Mouse (Mus musculus) hindbrain, embryonic 15.5 days (tissue): Measurements from ENCODE around the gene Dnaic1. TPM values are rescaled to one million over a fixed set of nuclear protein-coding genes. Genes with fewer than 3 reads are reported as not detected.
A peak's percentile ranks its signal among the peaks of the same experiment; 100 is the strongest.

Experiments
- ATAC-seq: fragments of 200-750 bp; cut with Nextera tagmentation; 2 replicates; pipeline ENCODE4 v1.8.0; 2017; ENCODE audit warnings: low read depth, moderate number of reproducible peaks, moderate TSS enrichment; ENCODE audit not compliant: low FRiP score
- H3K27ac ChIP-seq: fragments of 300-500 bp; sonication (generic); replicated peaks from 2 replicates; pipeline ENCODE4 v1.5.1; 2015; ENCODE audit warnings: mild to moderate bottlenecking, inconsistent platforms
- H3K27me3 ChIP-seq: fragments of 300-500 bp; sonication (generic); 2 replicates; pipeline ENCODE4 v1.6.1; 2015; ENCODE audit warnings: control low read depth, inconsistent platforms
- H3K36me3 ChIP-seq: fragments of 300-500 bp; sonication (generic); 2 replicates; pipeline ENCODE4 v1.6.1; 2015; ENCODE audit warnings: control low read depth, inconsistent platforms
- H3K4me1 ChIP-seq: fragments of 300-500 bp; sonication (generic); replicated peaks from 2 replicates; pipeline ENCODE4 v1.6.1; 2015; ENCODE audit warnings: control low read depth, inconsistent platforms
- H3K4me2 ChIP-seq: fragments of 300-500 bp; sonication (generic); 2 replicates; pipeline ENCODE4 v1.6.1; 2015; ENCODE audit warnings: moderate library complexity, mild to moderate bottlenecking, inconsistent platforms
- H3K4me3 ChIP-seq: fragments of 300-500 bp; sonication (generic); 2 replicates; pipeline ENCODE4 v1.5.1; 2015; ENCODE audit warnings: mild to moderate bottlenecking, inconsistent platforms
- H3K9ac ChIP-seq: fragments of 300-500 bp; sonication (generic); 2 replicates; pipeline ENCODE4 v1.6.1; 2015; ENCODE audit warnings: inconsistent platforms
- H3K9me3 ChIP-seq: fragments of 300-500 bp; sonication (generic); 2 replicates; pipeline ENCODE4 v1.6.1; 2016; ENCODE audit warnings: control low read depth, inconsistent platforms
- WGBS: fragments of 180-500 bp; shearing (Covaris S2); methylation state at CpG from one replicate; pipeline ENCODE4 v1.1.7; 2015; 5-methylcytosine and 5-hydroxymethylcytosine counted together
- polyA plus RNA-seq: library from polyadenylated mRNA; unstranded; fragments of >200 nt; fragmentation: Nextera tagmentation; extraction: Ambion mirVana; gene quantifications from 2 replicates; pipeline ENCODE4 v1.2.1, GENCODE M21; 2015

Dnaic1 gene
- polyA plus RNA-seq, 1 experiment from 2014 or later, result 2.6 TPM

DNA sequence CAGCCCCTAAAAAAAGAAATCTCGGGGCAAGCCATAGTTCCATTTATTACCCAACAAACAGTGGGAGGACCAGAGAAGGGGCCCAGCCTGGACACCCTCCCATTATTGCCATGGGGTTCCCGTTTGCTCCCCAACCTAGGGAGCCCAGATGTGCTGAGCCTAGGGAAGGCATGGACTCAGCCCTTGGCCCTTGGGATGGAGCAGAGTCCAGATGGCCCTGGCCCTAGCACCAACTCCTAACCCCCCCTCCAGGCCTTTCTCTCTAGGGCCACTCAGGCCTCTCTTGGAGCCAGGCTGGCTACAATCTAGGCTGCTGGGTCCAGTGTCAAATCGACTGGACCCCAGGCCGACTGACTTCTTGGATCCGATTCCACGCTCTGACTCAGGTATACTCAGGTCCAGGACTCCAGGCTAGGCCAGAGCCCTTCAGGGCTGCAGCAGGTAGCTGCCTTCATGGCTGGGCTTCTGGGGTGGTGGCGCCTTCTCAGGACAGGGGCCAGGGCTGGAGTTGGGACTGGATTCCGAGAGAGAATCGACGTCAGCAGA is 68.7 kb downstream of the Dnaic1 start:
- Histone ChIP-seq H3K27me3 (no peaks in the 10 kb centered on the region), H3K9ac (peak overlapping the region; percentile 94), H3K9me3 (no peaks in the 10 kb centered on the region), H3K36me3 (no peaks in the 10 kb centered on the region), H3K27ac (0 out of 2 replicates have a peak overlapping the region, but pooled peaks have one; percentile 93), H3K4me3 (peak overlapping the region; percentile 78), H3K4me1 (peaks cover 46% of the 10 kb centered on the region), H3K4me2 (peak overlapping the region; percentile 85)
- 93% methylated on average over 10 of the region's 10 CpGs for WGBS
- ATAC-seq, result no peak

DNA sequence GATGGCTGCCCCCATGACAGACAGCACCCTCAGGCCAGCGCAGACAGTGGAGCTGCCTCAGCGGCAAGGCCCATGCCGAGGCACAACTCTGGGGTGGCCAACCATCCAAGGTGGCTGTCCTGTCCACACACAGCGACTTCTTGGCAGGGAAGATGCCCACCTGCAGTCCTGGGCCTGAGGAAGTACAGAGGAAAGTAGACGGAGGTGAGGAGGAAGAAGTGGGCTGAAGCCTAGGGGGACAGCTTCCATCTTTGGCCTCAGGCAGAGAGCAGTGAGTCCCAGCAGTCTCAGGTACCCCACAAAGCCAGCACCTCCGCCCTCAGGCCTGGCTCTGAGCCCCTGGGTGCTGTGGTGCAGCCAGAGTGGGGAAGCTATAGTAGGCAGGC is 69.2 kb downstream of the Dnaic1 start:
- Histone ChIP-seq H3K27me3 (no peaks in the 10 kb centered on the region), H3K27ac (peak overlapping the region; percentile 93), H3K4me1 (peaks cover 46% of the 10 kb centered on the region), H3K36me3 (no peaks in the 10 kb centered on the region), H3K4me3 (peak overlapping the region; percentile 78), H3K4me2 (peak overlapping the region; percentile 85), H3K9ac (peak overlapping the region; percentile 94), H3K9me3 (no peaks in the 10 kb centered on the region)
- no peak for ATAC-seq
- WGBS, result 70% methylated on average over 6 of the region's 6 CpGs

DNA sequence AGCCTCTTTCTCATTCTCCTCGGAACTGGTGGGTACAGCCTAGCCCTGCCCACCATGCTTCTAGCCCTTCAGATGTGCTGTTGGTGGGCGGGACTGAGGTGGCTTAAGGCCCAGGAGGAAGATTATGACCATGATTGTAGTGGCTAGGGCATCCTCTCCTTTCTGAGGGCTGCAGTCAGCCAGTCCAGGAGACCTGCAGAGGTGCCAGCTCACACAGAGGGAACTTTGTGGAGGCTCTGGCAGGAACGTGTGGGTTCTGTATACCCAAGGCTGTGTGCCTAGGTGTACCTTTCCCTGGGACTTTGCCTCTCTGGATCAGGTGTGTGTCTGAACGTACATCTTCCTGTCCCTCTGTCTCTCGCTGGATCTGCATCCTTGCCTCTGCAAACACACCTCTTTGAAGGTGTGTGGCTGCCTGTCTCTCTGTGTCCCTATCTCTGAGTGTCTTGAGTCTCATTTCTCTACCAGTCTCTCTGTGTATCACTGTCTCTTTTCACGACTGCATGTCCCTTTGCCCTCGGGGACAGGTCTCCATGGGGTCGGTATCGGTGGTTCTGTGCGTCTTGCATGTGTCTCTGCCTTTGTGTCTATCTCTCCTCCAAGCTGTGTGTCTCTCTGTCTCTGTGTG is 69.8 kb downstream of the Dnaic1 start:
- peak overlapping the region; percentile 85 for H3K4me2 ChIP-seq
- H3K4me3 ChIP-seq, result peak overlapping the region; percentile 78
- no peaks in the 10 kb centered on the region for H3K36me3 ChIP-seq
- H3K4me1 ChIP-seq, result peaks cover 46% of the 10 kb centered on the region
- H3K9ac ChIP-seq, result peak overlapping the region; percentile 94
- WGBS, result 8% methylated on average over 10 of the region's 10 CpGs
- H3K27me3 ChIP-seq, result no peaks in the 10 kb centered on the region
- peak; percentile 28 for ATAC-seq
- H3K9me3 ChIP-seq, result no peaks in the 10 kb centered on the region
- H3K27ac ChIP-seq, result peak overlapping the region; percentile 93

DNA sequence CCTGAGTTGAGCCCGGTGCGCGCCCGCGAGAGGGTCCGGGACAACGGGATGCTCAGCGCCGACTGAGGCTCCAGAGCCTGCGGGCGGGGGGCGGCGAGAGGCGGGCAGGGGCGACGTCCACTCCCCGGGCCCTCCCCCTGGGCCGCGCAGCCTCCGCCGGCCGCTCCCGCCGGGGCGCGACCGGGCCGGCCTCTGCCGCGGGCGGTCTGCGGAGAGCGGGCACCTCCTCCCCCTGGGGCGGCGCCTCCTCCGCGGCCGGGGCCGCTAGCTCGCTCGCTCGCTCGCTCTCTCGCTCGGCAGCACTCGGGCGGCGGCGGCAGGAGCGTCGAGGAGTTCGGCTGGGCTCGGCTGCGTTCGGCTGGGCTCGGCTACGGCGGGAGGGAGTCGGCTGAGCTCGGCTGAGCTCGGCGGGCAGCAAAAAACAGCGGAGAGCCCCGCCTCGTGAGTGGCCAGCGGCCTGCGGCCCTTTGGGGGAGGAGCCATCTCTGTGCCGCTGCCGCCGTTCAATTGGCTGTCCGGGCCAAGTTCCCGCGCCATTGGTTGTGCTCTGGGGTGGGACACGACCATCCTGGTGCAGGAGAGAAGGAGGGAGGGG is 70.4 kb downstream of the Dnaic1 start, which contains the start of gene Enho:
Gene Enho, minus strand, starts transcription at position 412 of the 595 bp plus-strand sequence.
- Histone ChIP-seq H3K9me3 (no peaks in the 10 kb centered on the region), H3K27ac (peak within 1 kb of the TSS; percentile 93), H3K36me3 (no peaks in the 10 kb centered on the region), H3K4me1 (peaks cover 46% of the 10 kb centered on the region), H3K4me3 (peak within 1 kb of the TSS; percentile 78), H3K27me3 (no peaks in the 10 kb centered on the region), H3K4me2 (peak within 1 kb of the TSS; percentile 85), H3K9ac (peak within 1 kb of the TSS; percentile 94)
- WGBS, result 0% methylated on average over 72 of the region's 74 CpGs
- ATAC-seq, result peak; percentile 92

DNA sequence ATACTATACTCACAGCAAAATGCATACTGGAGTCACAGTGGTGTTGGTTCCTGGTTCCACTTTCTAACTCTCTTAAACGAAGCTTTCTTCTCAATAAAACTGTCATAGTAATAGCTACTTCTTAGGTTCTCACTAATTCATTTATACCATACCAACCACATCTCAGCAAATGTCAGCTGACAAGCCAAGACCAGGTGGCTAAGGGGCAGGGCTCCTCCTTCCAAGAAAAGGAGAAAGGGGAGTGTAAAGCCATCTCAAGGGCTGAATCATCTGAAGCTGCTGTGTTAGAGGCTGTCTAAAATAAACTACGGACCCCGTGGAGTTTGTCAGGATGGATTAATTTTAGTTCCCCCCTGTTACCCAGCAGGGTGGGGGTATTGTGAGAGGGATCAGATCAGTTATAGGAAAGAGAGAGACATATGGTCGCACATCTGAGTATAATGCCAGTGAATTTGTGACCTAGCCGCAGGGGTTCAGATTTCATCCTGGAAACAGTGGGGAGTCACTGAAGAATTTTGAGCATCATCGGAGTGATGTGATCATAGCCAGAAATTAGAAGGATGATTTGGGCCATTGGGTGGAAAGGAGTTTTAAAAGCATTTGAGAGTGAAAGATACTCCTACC is 71.7 kb downstream of the Dnaic1 start:
- Histone ChIP-seq H3K9ac (no peak overlapping the region), H3K27ac (no peak overlapping the region)
- no peak for ATAC-seq

DNA sequence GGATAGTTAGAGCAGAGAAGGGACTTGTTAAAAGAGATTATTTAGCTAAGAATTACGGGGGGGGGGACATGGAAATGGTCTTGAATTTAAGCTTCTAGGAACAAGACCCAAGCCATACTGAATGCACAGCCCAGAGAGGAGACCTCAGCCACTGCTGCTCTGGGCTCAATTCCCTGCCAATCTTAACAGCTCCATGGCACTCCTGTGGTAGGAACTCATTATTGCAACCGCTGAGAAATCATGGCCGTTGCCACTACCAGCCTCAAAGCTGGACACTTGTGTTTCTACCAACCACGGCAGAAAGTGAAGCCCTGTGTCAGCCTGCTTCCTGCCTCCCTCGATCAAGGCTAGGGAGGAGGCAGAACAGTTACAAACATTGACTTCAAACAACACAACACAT is 75.9 kb downstream of the Dnaic1 start:
- no peak overlapping the region for H3K9ac ChIP-seq
- H3K4me2 ChIP-seq, result no peak overlapping the region
- H3K4me1 ChIP-seq, result peaks cover 8% of the 10 kb centered on the region
- no peaks in the 10 kb centered on the region for H3K36me3 ChIP-seq
- H3K27me3 ChIP-seq, result no peaks in the 10 kb centered on the region
- 38% methylated on average over 5 of the region's 5 CpGs for WGBS
- no peak for ATAC-seq
- H3K27ac ChIP-seq, result no peak overlapping the region
- H3K9me3 ChIP-seq, result no peaks in the 10 kb centered on the region
- no peak overlapping the region for H3K4me3 ChIP-seq

More for the DNA sequence above, 71.7 kb downstream of the Dnaic1 start:
- H3K4me3 ChIP-seq, result no peak overlapping the region
- H3K4me2 ChIP-seq, result no peak overlapping the region
- H3K27me3 ChIP-seq, result no peaks in the 10 kb centered on the region
- no peaks in the 10 kb centered on the region for H3K36me3 ChIP-seq
- H3K9me3 ChIP-seq, result no peaks in the 10 kb centered on the region
- H3K4me1 ChIP-seq, result peaks cover 37% of the 10 kb centered on the region
- WGBS, result 73% methylated on average over 6 of the region's 6 CpGs

DNA sequence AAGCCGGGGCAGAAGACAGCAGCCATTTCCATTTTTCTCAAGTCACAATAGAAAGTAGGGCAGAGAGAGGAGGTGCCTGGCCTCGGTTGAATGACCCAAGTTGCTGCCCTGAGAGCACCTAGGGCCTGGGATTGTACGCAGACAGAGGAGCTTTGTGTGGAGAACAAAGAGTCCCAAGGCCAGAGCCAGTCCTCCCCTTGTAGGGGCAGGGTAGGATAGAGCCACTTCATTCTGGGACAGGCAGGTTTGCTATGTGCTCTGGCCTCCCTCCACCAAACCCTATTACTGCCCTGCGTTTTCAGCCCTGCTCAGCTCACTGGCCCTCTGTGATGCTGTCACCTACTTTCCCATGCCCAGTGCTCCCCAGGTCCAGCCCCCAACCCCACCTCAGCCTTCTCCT is 78.6 kb downstream of the Dnaic1 start:
- no peaks in the 10 kb centered on the region for H3K36me3 ChIP-seq
- peaks cover 4% of the 10 kb centered on the region; the same call in 1 of the 2 replicates for H3K4me1 ChIP-seq
- 19% methylated on average over 4 of the region's 4 CpGs for WGBS
- no peaks in the 10 kb centered on the region for H3K27me3 ChIP-seq
- H3K9ac ChIP-seq, result no peak overlapping the region
- peak; percentile 35; the same call in 1 of the 2 replicates for ATAC-seq
- H3K27ac ChIP-seq, result no peak overlapping the region
- H3K4me2 ChIP-seq, result no peak overlapping the region
- H3K4me3 ChIP-seq, result no peak overlapping the region
- H3K9me3 ChIP-seq, result no peaks in the 10 kb centered on the region

DNA sequence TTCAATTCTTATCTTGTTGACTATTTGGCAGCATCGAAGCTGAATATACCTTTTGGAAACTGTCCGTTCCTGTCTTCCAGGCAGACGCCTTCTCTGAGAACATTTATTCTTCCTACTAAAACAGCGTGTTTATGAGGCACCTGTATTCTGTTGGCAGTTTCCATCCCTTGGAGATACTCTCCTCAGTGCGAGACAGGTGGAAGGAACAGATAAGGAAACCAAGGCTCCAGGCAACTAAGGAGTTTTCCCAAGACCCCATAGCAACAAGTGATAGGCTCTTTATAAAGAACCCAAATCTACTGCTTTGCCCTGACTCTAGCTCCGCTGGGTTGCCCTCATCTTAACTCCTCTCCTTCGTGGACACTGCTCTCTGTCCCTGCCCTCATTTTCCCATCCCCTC is 79.1 kb downstream of the Dnaic1 start:
- peaks cover 8% of the 10 kb centered on the region; the same call in 1 of the 2 replicates for H3K4me1 ChIP-seq
- no peaks in the 10 kb centered on the region for H3K9me3 ChIP-seq
- no peak for ATAC-seq
- WGBS, result 63% methylated on average over 7 of the region's 7 CpGs
- no peak overlapping the region for H3K4me3 ChIP-seq
- H3K27me3 ChIP-seq, result no peaks in the 10 kb centered on the region
- H3K4me2 ChIP-seq, result no peak overlapping the region
- H3K9ac ChIP-seq, result no peak overlapping the region
- no peak overlapping the region for H3K27ac ChIP-seq
- no peaks in the 10 kb centered on the region for H3K36me3 ChIP-seq

DNA sequence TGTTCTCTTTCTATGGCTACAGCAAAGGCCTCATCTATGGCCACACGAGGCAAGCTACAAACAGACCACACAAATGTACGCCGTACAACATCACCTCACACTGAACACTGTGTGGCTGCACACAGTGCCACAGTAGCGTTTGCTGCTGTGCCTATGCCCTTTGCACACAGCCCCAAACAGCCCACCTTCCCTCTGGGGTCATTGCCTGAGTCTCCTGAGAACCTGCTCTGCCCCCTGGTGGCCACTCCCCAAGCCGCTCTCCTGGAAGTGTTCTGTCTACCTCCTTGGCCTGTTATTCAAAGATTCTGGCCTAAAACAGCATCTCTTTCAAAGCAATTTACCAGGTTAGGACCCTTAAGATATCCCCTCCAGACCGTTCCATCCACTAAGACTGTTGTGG is 83.7 kb downstream of the Dnaic1 start:
- WGBS, result 45% methylated on average over 6 of the region's 6 CpGs
- no peaks in the 10 kb centered on the region for H3K27me3 ChIP-seq
- no peak overlapping the region for H3K9ac ChIP-seq
- no peak overlapping the region for H3K27ac ChIP-seq
- 0 out of 2 replicates have a peak, but pooled peaks have one; percentile 23 for ATAC-seq
- H3K4me2 ChIP-seq, result no peak overlapping the region
- H3K4me1 ChIP-seq, result peaks cover 7% of the 10 kb centered on the region
- H3K9me3 ChIP-seq, result no peaks in the 10 kb centered on the region
- no peak overlapping the region for H3K4me3 ChIP-seq
- H3K36me3 ChIP-seq, result no peaks in the 10 kb centered on the region

DNA sequence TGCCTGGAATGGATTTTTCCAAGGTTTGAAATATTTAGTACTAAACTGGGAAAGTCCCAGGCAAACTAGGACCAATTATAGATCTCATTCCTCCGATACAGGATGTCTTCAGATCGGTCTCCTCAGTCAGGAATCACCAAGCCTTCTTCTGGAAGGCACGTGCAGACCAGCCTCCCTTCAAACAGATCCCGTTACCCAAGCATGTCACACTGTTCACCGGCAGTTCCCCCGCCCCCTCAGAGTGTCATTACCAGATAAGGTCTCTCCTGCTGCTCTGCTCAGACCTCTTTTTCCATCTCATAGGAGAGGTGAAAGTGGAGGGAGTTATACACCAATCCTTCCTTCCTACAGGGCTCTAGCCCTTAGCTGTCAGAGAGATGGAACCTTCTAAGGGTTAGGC is 84.2 kb downstream of the Dnaic1 start:
- no peak overlapping the region for H3K4me2 ChIP-seq
- H3K4me3 ChIP-seq, result no peak overlapping the region
- H3K9me3 ChIP-seq, result no peaks in the 10 kb centered on the region
- H3K36me3 ChIP-seq, result no peaks in the 10 kb centered on the region
- no peak for ATAC-seq
- H3K27me3 ChIP-seq, result no peaks in the 10 kb centered on the region
- WGBS, result 62% methylated on average over 6 of the region's 6 CpGs
- H3K4me1 ChIP-seq, result peaks cover 8% of the 10 kb centered on the region
- no peak overlapping the region for H3K27ac ChIP-seq
- no peak overlapping the region for H3K9ac ChIP-seq

DNA sequence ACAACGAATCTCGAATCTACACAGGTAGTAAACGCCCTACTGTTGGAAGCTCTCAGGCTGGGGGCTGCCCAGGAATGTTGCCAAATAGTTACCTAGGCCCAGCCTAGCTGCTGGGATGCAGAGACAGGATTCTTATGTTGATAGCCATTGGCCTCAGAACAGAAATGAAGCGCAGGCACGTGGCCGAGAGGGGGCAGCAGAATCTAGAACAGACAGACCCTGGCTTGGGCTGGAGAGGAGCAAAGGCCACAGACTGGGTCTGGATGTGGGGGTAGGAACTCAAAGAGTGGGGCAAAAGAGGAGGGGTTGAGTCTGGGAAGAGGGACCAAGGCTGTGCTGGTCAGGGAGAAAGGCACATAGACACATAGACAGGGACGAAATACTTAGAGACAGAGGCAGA is 84.6 kb downstream of the Dnaic1 start:
- Histone ChIP-seq H3K9ac (no peak overlapping the region), H3K36me3 (no peaks in the 10 kb centered on the region), H3K4me1 (peaks cover 10% of the 10 kb centered on the region), H3K27me3 (no peaks in the 10 kb centered on the region), H3K4me3 (no peak overlapping the region), H3K9me3 (no peaks in the 10 kb centered on the region), H3K27ac (no peak overlapping the region), H3K4me2 (no peak overlapping the region)
- 16% methylated on average over 7 of the region's 7 CpGs for WGBS
- no peak; the same call in 1 of the 2 replicates for ATAC-seq

DNA sequence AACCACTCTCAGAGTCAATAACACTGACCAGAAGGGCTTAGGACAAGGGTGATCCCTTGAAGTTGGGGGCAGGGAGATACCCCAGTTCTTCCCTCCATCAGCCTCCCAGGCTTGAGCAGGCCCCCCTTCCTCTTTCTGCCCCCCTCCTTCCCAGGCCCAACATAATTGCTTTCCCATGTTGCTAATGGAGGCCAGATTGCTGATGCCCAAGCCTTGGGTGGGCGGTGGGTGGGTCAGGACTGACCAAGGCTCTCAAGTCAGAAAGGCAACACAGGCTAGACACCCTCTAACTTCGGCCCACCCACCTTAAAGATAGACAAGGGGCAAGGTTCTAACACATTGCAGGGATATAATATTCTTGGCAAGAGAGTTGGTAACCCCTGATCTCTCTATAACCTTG is 86.0 kb downstream of the Dnaic1 start:
- 80% methylated on average over 2 of the region's 2 CpGs for WGBS

More for the DNA sequence above, 86.0 kb downstream of the Dnaic1 start:
- H3K4me1 ChIP-seq, result peaks cover 21% of the 10 kb centered on the region
- no peaks in the 10 kb centered on the region for H3K9me3 ChIP-seq
- ATAC-seq, result no peak
- H3K27me3 ChIP-seq, result no peaks in the 10 kb centered on the region
- H3K9ac ChIP-seq, result no peak overlapping the region
- H3K4me2 ChIP-seq, result no peak overlapping the region
- no peak overlapping the region for H3K27ac ChIP-seq
- H3K4me3 ChIP-seq, result no peak overlapping the region
- H3K36me3 ChIP-seq, result no peaks in the 10 kb centered on the region
